Mouse (Mus musculus): ENCODE results near the gene Hspb6.

DNA sequence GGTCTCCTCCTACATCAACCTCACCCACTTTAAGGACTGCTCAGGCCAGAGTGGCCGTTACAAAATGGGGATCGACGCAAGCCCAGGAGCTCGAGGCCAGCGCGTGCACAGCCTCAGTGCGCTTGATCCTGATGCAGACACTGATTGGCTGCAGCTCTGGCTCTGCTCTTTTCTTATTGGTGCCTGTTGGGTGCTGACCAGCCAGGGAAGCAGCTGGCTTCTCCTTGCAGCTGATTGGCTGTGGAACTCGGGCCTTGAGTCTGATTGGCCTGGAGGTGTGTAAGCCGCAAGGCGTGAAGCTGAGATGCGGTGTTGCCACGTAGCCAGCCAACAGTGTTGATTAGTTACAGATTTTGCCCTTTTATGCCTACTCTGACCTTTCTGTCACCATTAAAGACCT, 46.8 kb downstream of the Hspb6 start, which contains the start of gene Zbtb32:
- TF ChIP-seq CTCF (IDR thresholded peaks at IDR 0.05; ENCODE audit: insufficient read depth, low read length) (no peak), POLR2A (IDR thresholded peaks at IDR 0.05; ENCODE audit: borderline replicate concordance, extremely low read depth, low read depth, low read length) (no peak)

Measured in lung, adult 2 months (tissue).